Mouse (Mus musculus): ENCODE data around the gene Sectm1b.

DNA sequence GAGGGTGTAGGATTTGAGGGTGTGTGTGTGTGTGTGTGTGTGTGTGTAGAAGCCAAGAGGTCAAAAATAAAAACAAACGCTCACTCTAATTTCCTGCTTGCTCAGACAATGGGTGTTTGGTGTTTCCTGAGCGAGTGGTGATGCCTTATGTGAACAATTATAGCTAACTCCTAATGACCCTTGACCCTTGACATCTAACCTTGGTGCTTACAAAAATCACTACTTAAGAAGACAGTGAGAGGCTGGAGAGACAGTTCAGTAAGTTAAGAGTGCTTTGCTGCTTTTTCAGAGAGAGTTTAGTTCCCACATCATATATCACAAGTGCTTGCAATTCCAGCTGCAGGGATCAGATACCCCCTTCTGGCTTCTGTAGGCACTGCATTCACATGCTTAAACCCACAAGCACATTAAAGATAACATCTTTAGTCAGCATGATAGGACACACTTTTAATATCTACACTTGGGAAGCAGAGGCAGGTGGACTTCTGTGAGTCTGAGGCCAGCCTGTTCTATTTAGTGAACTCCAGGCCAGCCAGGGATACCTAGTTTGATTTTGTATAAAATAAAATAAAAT lies 15.5 kb downstream of the Sectm1b start:
- TF ChIP-seq CTCF (IDR thresholded peaks at IDR 0.05; ENCODE audit: low read depth) (peak; percentile 73), EP300 (optimal IDR thresholded peaks at IDR 0.05) (no peak)

Data from stomach, postnatal 0 days (tissue).